Mouse (Mus musculus) T-helper 2 cell (primary cell): ENCODE measurements around the gene Reg3a.
"Not testable (repeated sequence)": the region's sequence is repeated elsewhere in the genome, so short reads cannot be mapped to it uniquely, and the experiment has no call there.

ENCODE experiments used
- in situ Hi-C: fragments of 300-600 bp; cut with MboI, MseI; formaldehyde crosslinking; loops from one replicate; pipeline ENCODE4 v1.15.1; 2025; ENCODE audit warnings: high pct_unique_total_duplicates

Reg3a gene

GRCm38 (mm10) chr6:78380409-78380808 is at the start of gene Reg3a:
TSS of gene Reg3a (plus strand) at chr6:78380709.
- in situ Hi-C loops: no loop called here

- in situ Hi-C loops: no loop called here
These were observed 48.5 kb upstream of the Reg3a start for GRCm38 (mm10) chr6:78331919-78332569.

DNA sequence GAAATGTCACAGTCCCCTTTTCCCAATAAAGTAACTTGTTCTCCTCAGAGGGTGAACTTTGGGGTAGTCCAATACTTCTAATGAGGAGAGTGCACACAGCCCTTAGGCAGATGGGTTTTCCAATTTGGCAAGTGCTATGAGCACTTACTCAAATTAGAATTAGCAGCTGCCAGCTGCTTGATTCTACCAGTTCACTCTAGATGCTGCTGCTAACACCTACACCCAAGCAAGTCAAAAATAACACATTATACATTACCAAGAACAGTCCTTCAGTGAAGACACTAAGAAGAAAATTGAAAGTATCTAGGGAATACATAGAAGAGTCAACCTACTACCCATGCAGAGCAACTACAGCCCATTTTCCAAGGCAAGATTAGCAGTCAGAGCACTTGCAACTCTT is 40.2 kb upstream of the Reg3a start:
- in situ Hi-C loops: no loop called here

- in situ Hi-C loops: no loop called here
These were observed 38.8 kb upstream of the Reg3a start for GRCm38 (mm10) chr6:78341689-78342088.

- in situ Hi-C loops: no loop called here
These were observed 18.4 kb upstream of the Reg3a start for GRCm38 (mm10) chr6:78361971-78362563.

GRCm38 (mm10) chr6:78370357-78370756 is 10.2 kb upstream of the Reg3a start, which contains the start of gene Reg3b:
TSS of gene Reg3b (plus strand) at chr6:78370657.
- in situ Hi-C loops: no loop called here

DNA sequence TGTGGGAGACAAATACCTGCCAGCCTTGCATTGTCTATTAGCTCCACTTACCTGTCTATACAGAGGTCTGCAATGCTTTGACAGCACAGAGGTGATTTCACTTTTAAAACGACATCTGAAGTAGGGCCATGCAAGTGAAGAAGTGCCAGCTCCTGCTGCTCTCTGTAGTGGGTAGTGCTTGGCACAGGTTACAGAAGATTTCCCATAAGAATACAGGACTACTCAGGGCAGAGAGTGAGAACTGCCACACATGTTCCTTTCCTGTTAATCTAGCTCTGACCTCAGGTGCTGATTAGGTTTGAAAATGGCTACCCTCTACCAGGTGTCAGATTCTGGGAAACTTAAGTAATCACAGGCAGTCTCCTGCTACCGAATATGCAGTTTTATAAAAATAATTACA is 1.7 kb upstream of the Reg3a start, which contains the start of gene Reg3d:
TSS of gene Reg3d (minus strand) at position 101 of the 400 bp plus-strand sequence.
- in situ Hi-C loops: no loop called here

DNA sequence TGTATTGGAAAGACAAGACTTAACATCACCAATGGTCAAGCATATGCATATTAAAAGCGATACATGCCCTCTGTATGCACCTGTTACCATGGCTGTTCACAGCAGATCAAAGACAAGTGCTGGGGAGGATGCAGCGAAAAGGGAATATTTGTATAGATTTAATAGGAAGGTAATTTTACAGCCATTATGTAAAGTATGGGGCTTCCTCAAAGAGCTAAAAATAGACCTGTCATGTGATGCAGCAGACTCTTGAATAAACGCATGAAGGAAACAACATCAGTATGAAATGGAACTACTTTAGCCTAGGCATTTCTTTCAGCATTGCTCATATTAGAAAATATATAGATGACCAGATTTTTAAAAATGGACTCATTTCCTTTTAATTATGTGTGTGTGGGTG is 5.1 kb downstream of the Reg3a start:
- in situ Hi-C loops: no loop called here

DNA sequence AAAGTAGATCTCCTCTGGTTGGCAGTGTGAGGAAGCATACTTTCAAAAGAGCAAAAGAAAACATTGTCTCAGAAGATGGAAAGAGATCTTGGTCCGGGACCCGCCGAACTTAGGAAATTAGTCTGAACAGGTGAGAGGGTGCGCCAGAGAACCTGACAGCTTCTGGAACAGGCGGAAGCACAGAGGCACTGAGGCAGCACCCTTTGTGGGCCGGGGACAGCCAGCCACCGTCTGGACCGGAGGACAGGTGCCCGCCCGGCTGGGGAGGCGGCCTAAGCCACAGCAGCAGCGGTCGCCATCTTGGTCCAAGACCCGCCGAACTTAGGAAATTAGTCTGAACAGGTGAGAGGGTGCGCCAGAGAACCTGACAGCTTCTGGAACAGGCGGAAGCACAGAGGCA is 14.8 kb downstream of the Reg3a start, which contains the start of gene Reg2:
TSS of gene Reg2 (plus strand) at position 301 of the 400 bp plus-strand sequence.
- in situ Hi-C loops: not testable (repeated sequence)

- in situ Hi-C loops: not testable (repeated sequence)
These were observed 41.9 kb downstream of the Reg3a start, which contains the start of gene Reg1 for GRCm38 (mm10) chr6:78422411-78422810. TSS of gene Reg1 (plus strand) at chr6:78422711.

DNA sequence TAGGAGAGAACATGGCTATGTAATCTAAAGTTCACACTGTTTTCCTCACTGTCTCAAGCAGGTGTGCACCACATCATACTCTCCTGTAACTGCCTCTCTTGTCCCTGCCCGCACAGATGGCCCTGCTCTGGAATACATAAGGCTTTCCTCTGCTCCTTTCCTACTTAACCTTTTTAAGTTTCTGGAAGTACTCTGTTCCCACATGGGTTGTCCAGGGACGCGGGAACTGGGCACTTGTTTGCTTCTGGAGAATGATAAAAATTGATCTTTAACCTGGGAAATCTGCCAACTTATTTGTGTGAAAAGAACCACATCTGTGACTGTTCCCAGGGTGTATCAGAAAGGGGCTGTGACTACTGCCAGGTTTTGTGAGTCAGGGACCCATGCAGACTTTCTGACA is 45.0 kb downstream of the Reg3a start:
- in situ Hi-C loops: loop anchor here (25.0 kb wide), 1 partner anchor 1163 kb away; no protein-coding TSS in a partner anchor
